Mouse (Mus musculus) lung, postnatal 25 days (tissue): ENCODE results near the gene Slc7a11.

Source experiments
- DNase-seq: peaks from one replicate; pipeline ENCODE4 v3.0.0; 2022; ENCODE audit warnings: low spot score

Slc7a11 gene

DNA sequence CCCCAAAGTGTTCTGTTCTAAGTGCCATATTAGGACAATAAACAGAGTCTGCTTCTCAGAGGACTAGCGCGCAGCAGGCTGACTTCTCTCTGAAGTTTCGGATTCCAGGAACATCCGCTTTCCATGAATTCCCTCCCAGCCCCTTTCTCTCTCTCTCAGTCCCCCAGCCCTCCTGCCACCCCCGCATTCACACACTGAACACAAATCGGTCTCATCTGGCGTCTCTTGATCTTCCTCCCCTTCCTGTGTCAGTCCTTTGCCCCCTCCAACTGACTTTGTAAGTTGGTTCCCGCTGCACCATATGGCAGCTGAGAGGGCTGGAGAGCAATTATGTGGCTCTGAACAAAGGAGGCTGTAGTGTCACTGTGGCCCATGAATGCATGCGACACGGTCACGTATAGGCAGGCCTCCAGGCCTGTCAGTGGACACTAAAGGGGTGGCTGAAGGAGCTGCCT, 577.3 kb downstream of the Slc7a11 start:
- DNase-seq, result no peak

DNA sequence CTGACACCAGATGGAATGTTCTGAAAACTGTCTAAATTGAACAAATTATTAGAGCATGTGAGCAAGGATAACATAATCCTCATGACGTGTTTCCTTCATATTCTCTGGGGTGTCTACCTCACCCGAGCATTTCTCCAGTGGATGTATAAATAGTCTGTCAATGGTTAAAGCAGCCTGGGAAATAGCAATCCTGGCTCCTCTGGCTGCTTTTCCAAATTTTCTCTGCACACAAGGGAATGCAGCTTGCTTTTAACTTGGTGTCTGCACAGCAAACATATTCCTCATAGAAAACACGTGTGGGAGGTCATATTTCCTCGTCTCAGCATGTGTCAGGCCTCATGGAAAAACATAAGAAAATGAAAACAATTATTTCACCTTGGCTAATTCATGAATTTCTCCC, 586.6 kb downstream of the Slc7a11 start:
- no peak for DNase-seq

GRCm38 (mm10) chr3:49854277-49854676, 589.1 kb downstream of the Slc7a11 start:
- no peak for DNase-seq

DNA sequence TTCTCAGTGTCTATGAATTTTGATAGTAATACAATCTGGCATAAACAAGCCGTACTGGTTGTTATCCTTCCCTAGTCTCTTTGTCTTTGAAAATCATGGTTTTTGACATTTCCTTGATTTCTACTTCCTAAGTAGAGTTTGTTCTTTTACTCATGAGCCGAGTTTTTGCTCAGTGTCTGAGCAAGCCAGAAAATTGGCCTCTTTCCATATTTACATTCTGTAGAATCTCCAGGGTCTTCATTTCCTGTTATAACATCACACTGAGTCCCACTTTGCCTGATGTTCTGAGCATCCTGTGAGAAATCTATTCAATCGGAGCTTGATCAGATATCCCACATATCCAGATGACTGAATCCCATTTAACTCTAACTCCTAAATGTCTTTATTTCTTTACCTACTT, 600.4 kb downstream of the Slc7a11 start:
- no peak for DNase-seq
